Mouse (Mus musculus): ENCODE measurements around the gene Cygb.

DNA sequence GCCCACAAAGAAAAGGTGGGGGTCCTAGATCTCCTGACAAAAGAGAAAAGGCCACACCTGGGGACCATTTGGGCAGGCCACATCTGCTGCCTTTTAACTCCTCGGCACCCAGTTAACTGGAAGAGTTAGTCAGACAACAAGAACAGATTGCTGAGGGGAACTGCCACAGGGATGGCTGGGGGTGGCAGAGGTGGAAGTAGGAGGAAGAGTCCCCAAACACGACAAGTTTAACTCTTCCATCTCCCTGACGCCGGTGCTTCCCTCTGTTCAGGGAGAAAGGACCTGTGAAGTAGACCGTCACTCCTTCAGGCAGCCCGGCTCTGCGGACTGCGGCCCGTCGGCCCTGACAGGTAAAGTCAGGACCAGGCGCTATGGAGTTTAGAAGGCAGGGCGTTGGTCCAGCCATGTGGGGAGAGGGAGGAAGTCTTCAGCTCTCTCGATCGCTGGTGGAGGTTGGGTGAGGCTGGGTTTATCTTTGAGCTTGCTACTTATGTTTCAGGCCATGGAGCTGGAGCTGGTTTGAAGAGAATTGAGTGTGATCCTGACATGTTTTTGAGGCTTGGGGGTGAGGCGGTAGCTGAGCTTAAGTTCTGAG, 5.0 kb upstream of the Cygb start:
- TF ChIP-seq CTCF (IDR thresholded peaks at IDR 0.05; ENCODE audit: low read depth, low read length), result no peak
- no peak for TF ChIP-seq POLR2A (IDR thresholded peaks at IDR 0.05; ENCODE audit: borderline replicate concordance, low read depth, low read length)
